In the genomic region with DNA sequence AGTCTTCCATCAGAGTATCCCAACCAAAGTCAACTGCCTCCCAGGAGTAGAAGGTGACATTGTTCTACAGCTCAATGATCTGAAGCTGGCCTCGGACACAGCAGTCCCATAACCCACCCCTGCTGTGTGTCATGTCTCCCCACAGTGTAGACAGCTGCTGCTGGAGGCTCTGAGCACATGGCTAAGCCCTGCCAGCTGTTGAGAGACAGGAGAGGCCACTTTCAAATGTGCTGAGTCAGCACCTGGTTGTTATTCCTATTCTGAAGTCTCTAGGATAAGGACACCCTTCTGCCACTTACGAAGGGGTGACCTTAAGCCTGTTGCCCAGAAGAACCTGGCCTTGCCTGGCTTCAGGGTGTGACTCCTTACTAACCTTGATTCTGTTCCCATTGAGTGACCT, we compare ENCODE assay signal across 18 mouse cellular contexts. TPM values are rescaled to one million over a fixed set of nuclear protein-coding genes. Genes with fewer than 3 reads are reported as not detected.
"Had no signal": no experiment of that assay in that cellular context is flagged by ENCODE, and none has a peak within 500 bp of the region (broad histone marks: within the 10 kb centered on the region; RNA-seq: fewer than 3 reads in every experiment).

No protein-coding gene starts in this region.

- H3K9me3 ChIP-seq: midbrain, embryonic 10.5 days; midbrain, embryonic 12.5 days; neural tube, embryonic 12.5 days; stomach, embryonic 15.5 days had no signal

- H3K27me3 ChIP-seq: neural tube, embryonic 12.5 days; stomach, embryonic 15.5 days had no signal

- H3K36me3 ChIP-seq: midbrain, embryonic 10.5 days; midbrain, embryonic 12.5 days; neural tube, embryonic 12.5 days; stomach, embryonic 15.5 days had no signal

- H3K9ac ChIP-seq: lung, embryonic 14.5 days; midbrain, embryonic 12.5 days; neural tube, embryonic 12.5 days; stomach, embryonic 15.5 days had no signal

- H3K27ac ChIP-seq: midbrain, embryonic 10.5 days; midbrain, embryonic 12.5 days; neural tube, embryonic 12.5 days; stomach, embryonic 15.5 days; stomach, postnatal 0 days had no signal

- H3K4me3 ChIP-seq: midbrain, embryonic 10.5 days; midbrain, embryonic 12.5 days; neural tube, embryonic 12.5 days; stomach, embryonic 15.5 days had no signal

- ATAC-seq: midbrain, embryonic 16.5 days had no signal

- DNase-seq: lung, adult 18-20 months; lung, embryonic 14.5 days; lung, postnatal 10 days; lung, postnatal 4 days; midbrain, embryonic 14.5 days; right cerebral cortex, postnatal 14 days; thymus, adult 2 months; thymus, postnatal 25 days; thymus, postnatal 4 days had no signal

- H3K4me1 ChIP-seq: neural tube, embryonic 12.5 days had no signal

- H3K4me2 ChIP-seq: lung, embryonic 14.5 days; midbrain, embryonic 12.5 days; neural tube, embryonic 12.5 days; stomach, embryonic 15.5 days had no signal

RNA-seq across cellular contexts. Expression of gene Shisal1, which starts 14.5 kb away (rescaled TPM):
- total RNA-seq: megakaryocyte, adult 5-6 weeks; megakaryocyte-erythroid progenitor cell, adult 5-6 weeks; neutrophil, adult 5-6 weeks had no signal
